Mouse (Mus musculus) mouse trophoblast stem cell (cell line): ENCODE measurements around the gene Sdk2.

ENCODE experiments used
- in situ Hi-C, 2 experiments: fragments of 300-500 bp; cut with MseI, MboI; formaldehyde crosslinking; loops; 2 replicates in 1 of 2; 3 replicates in 1 of 2; pipeline ENCODE4 v1.15.1; 2025

Sdk2 gene

DNA sequence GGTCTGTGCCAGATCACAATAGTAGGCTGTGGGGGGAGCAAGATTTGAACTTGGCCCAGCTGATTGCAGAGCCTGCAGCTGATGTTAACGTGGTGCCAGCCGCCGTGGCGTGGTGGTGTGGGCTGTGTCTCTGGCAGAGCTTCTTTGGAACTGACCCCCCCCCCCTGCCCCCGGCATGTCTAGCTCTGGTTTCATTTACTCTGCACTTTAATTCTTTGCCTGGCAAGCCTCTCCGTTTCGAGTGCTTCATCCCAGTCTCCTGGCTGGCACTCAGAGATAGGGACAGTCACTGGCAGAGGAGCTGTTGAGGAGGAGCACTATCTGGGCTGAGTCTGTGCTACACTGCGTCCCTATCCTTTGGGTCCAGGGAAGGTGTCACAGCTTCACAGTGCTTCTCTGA, 75.0 kb downstream of the Sdk2 start:
- in situ Hi-C loops, result no loop called here

DNA sequence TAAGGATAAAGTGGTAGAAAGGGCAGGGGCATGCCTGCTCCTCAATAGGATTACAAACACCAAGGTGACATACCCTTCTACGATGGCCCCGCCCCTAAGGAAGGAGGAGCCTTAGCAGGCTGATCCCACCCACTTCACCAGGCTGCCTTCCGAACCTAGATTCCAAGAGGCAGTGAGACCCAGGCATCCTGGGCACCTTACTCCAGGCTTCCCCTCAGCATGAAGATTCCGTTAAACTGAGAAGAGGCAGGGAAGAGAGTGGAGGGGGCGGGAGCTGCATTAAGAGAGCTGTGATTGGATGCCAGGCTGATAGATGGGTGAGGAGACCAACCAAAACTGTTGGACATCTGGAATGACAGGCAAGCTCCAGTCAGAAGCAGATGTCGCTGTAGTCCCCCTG, 76.4 kb downstream of the Sdk2 start:
- in situ Hi-C loops, result no loop called here

DNA sequence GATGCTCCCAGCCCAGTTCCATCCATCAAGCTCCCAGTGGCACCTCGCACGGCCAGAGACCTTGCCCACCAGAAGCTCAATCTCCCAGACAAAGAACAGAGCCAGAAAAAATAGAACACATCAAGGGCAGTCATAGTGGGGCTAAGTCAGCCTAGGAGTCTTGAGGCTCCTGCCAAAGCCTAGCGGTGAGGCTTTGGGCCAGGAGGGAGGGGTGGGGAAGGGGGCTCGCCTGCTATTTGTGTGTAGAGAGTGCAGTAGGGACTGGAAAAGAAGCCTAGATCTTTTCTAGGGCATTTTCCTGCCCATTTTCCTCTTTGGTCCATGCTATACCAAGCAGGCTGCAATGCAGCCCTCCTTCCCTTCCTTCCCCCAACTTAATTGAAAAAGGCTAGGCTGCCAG, 76.8 kb downstream of the Sdk2 start:
- in situ Hi-C loops, result no loop called here

- in situ Hi-C loops, result no loop called here
Measured at GRCm38 (mm10) chr11:113985826-113986416, 80.9 kb downstream of the Sdk2 start.

DNA sequence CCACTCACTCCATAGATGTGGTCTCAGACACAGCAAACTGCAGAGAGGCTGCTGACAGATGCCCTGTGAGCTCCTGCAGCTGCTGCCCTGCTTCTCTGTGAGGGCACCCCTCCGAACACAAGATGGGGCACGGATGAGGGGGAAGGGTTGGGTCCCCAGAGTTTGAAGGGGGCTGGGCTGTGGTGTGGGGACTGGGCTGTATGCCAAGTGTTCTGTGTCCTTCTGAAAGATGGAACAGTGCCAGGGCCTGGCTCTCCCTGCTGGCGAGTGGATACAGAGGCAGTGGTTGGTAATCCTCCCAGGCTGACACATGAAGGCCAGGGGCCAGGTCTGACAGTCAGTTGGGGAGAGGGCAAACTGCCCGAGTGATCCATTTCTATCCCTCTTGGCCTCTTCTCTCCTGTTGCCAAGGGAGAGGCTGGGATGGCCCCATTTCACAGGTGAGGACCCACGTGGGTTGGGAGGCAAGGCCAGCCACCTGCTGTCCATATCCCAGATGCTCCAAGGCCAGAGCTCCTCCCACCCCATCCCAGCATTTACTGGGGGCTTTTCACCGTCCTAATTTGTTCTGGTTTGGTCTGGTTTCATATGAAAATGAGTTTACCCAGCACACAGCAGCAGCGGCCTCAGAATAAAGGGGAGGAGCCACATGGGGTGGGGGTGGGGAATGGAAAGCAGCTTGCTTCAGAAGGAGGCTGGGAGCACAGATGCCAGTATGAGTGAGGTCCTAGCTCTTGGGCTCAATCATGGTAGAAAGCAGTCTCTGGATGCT, 84.9 kb downstream of the Sdk2 start:
- in situ Hi-C loops, result no loop called here

GRCm38 (mm10) chr11:113981088-113981487, 85.8 kb downstream of the Sdk2 start:
- in situ Hi-C loops, result no loop called here

DNA sequence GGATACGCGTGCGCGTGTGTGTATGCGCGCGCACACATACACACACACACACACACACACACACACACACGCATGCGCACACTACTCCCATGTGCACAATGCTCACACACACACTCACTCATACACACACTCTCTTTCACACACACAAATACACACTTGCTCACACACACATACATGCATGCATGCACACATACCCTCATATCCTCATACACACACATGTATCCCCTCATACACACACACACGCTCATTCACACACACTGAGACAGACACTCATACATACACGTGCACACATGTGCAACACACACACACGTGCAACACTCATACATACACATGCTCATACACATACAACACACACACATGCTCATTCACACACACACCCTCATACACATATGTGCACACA, 88.5 kb downstream of the Sdk2 start:
- in situ Hi-C loops, result no loop called here

DNA sequence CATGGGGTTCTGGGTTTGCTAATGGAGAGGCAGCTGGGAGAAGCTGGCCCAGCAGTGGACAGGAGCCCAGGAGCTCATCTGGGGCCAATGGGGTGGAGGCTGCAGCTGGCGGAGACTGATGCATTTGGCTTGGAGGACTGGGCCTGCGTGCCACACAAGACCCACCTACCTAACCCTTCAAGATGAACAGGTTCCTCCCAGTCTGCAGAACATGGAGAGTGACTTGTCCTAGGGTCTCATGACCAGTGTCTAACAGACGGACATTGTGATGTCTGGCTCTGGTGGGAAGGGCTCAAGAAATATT, 91.2 kb downstream of the Sdk2 start:
- in situ Hi-C loops, result no loop called here

DNA sequence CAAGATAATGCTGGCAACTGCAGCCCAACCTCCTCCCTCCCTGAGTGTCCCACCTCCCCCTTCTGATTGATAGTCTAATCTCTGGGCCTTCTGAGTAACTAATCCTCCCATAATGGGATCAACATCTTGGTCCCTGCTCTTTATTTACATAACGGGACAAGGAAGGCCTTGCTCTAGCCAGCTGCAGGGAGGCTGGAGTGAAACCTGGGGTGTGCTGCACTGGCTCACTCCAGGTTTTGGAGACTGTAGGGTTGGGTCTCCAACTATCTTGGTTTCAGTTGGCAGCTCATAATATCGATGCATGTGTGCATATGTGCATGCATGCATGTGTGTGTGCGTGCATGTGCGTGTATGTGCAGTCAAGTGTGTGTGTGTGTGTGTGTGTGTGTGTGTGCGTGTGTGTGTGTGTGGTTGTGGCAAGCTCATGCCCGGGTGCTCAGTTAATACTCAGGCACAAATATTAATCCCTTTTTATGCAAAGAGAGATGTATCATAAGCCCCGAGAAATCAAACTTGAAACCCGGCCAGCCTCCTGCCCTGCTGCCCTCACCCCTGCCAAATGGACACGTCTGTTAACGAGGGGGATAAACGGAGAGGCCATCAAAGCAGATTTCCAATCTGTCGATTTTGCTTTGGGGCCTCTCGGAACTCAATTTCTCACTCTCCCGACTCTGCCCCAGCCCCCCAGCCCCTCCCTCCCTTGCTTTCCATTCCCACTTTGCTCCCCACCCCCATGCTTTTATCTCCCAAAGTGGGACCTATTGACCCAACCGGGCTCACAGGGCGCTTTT, 91.8 kb downstream of the Sdk2 start:
- in situ Hi-C loops, result no loop called here

DNA sequence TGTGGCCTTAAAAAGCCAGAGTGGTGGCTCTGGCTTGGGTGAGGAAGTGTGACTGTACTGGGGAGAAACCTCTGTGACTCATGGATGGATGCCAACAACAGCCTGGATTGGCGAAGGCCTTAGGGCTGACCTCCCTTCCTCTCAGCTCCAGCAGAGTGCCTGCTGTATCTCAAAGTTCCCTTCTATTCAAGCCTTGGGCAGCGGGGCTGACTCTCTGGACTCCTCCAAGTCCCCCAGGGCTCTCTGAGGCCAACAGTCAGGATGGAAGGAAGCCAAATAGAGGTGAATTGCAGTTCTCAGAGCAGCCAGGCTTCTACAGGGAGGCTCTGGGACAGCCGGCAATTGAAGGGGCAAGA, 94.4 kb downstream of the Sdk2 start:
- in situ Hi-C loops, result no loop called here

DNA sequence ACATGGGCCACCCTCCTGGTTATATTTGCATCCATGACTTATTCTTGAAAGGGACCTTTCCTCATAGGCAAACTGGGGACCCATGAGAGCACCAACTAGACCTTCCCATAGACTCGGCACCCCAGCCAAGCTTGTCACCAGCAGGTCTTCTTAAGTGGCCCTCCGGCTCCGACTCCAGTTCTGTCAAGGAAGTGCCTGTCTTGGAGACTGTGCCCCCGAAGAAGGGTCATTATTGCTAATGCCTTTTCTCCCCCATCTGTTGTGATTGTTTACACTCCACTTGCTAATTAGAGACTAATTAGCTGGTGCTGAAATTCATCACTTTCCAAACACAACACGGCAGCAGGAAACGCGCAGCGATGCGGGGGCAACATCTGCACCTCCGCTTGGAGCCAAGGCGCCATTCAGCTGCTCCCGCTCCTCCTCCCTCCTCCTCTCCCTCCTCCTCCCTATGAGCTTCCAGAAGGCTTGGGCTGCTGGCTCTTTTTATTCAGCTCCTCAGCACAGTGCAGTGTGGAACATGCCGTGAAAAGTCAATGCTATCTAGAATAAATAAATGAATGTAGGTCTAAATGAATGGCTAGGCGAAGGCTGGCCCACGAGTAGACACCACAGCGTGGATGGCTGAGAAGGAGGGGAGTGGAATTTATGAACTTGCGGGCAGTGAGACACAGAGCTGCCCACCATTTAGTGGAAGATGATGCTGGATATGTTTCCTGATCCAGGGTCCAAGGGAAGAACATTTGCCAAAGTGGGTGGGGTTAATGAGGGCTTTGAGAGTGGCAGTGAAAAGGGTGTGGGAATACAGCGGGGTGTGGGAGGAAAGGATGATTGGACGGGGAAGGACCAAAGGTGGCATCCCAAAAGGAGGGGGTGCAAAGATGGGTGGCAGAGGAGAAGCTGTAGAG, 95.0 kb downstream of the Sdk2 start:
- in situ Hi-C loops, result no loop called here

GRCm38 (mm10) chr11:113970026-113970425, 96.8 kb downstream of the Sdk2 start:
- in situ Hi-C loops, result no loop called here

DNA sequence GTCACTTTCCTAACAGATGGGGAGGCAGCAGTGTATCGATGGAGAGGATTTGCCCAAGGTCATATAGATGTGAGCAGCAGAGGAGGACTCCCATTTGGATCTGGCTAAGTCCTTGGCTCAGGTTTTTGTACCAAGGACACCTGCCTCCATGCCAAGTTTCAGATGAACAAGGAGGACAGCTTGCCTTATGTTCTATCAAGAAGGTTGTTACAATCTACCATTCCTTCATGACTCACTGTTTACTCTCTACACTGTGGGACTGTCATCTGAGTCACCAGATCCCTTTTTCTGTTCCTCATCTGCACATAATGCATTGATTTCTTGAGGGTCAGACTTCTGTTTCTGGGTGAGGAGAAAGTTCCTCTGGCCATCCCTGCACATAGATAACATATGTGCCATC, 101.6 kb downstream of the Sdk2 start:
- in situ Hi-C loops, result no loop called here

- in situ Hi-C loops, result no loop called here
Measured at GRCm38 (mm10) chr11:113962751-113963150, 104.1 kb downstream of the Sdk2 start.

GRCm38 (mm10) chr11:113951616-113951988, 115.2 kb downstream of the Sdk2 start:
- in situ Hi-C loops, result no loop called here

GRCm38 (mm10) chr11:113950904-113951615, 115.8 kb downstream of the Sdk2 start:
- in situ Hi-C loops, result no loop called here

GRCm38 (mm10) chr11:113948676-113949075, 118.2 kb downstream of the Sdk2 start:
- in situ Hi-C loops, result no loop called here

GRCm38 (mm10) chr11:113942101-113942735, 124.6 kb downstream of the Sdk2 start:
- in situ Hi-C loops, result no loop called here

GRCm38 (mm10) chr11:113933678-113934077, 133.2 kb downstream of the Sdk2 start:
- in situ Hi-C loops, result no loop called here

GRCm38 (mm10) chr11:113932909-113933308, 133.9 kb downstream of the Sdk2 start:
- in situ Hi-C loops, result no loop called here

DNA sequence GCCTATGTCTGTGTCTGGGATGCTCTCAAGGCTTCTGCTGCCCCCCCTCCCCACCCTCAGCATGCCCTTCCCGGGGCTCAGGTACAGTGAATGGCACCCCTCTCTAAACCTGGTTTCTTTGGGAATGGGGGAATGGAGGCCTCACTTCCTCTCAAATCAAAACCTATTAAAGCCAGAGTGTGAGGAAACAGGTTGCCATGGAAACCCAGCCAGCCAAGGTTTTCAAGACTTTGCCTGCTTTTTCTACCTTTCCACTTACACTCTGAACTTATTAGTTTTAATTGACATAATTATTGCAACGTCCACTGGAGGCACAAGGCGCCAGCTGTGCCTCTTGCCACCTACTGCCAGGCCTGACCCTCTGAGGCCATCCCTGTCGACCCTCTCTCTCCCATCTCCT, 135.1 kb downstream of the Sdk2 start:
- in situ Hi-C loops, result no loop called here
